In genomic region chr11:44066176-44066575, GRCm38 (mm10) we compare ENCODE assay signal across 28 mouse cellular contexts.
DNase-seq lines count a peak whose midpoint lies in the region; ATAC-seq and TF ChIP-seq lines count a peak whose summit lies in the region.
"Had no signal": no experiment of that assay in that cellular context is flagged by ENCODE, and none has a peak within 500 bp of the region (broad histone marks: within the 10 kb centered on the region; RNA-seq: fewer than 3 reads in every experiment).

No protein-coding gene starts in this region.

- TF ChIP-seq CTCF in embryonic fibroblast, embryonic 13.5 days (IDR thresholded peaks at IDR 0.05; ENCODE audit: borderline replicate concordance, insufficient read depth, low read length) = no peak

- DNase-seq in cerebellum, postnatal 14 days = peak; percentile 17 to 22
- no peak for DNase-seq in cerebellum, postnatal 25 days
- peak; percentile 1 to 9 for DNase-seq in heart, postnatal 14 days
- DNase-seq in kidney, postnatal 36 days = peak; percentile 16 to 28
- DNase-seq: B cell, adult 2 months; cerebellum, adult 9-10 months; layer of hippocampus, postnatal 36 days; lung, adult 18-20 months; right cerebral cortex, adult 18-20 months; thymus, postnatal 25 days had no signal

- intact Hi-C loops in heart, postnatal 14 days (cut with DNase I) = no loop called here

- WGBS in heart, embryonic 12.5 days = 75% methylated on average over 2 of the region's 2 CpGs
- WGBS in kidney, embryonic 16.5 days = 92% methylated on average over 2 of the region's 2 CpGs

- no peaks in the 10 kb centered on the region for H3K27me3 ChIP-seq in heart, embryonic 12.5 days (replicated peaks)
- no peaks in the 10 kb centered on the region for H3K27me3 ChIP-seq in kidney, embryonic 16.5 days (ENCODE audit: insufficient read depth, low read length)
- H3K27me3 ChIP-seq: CH12.LX; embryonic facial prominence, embryonic 12.5 days; forebrain, embryonic 12.5 days; kidney, embryonic 15.5 days; limb, embryonic 13.5 days; liver, embryonic 12.5 days; midbrain, embryonic 12.5 days; neural tube, embryonic 15.5 days; stomach, embryonic 15.5 days had no signal

- TF ChIP-seq POLR2A in embryonic fibroblast, embryonic 13.5 days (IDR thresholded peaks at IDR 0.05; ENCODE audit: low read depth, low read length) = no peak

- H3K36me3 ChIP-seq in heart, embryonic 12.5 days = no peaks in the 10 kb centered on the region
- H3K36me3 ChIP-seq in kidney, embryonic 16.5 days (ENCODE audit: insufficient read depth, low read length) = no peaks in the 10 kb centered on the region
- H3K36me3 ChIP-seq: embryonic facial prominence, embryonic 12.5 days; forebrain, embryonic 12.5 days; G1E; kidney, embryonic 15.5 days; limb, embryonic 13.5 days; liver, embryonic 12.5 days; midbrain, embryonic 12.5 days; neural tube, embryonic 15.5 days; stomach, embryonic 15.5 days had no signal

- no peak overlapping the region for H3K9ac ChIP-seq in heart, embryonic 12.5 days
- no peak overlapping the region for H3K9ac ChIP-seq in kidney, embryonic 16.5 days (replicated peaks; ENCODE audit: low read length)
- H3K9ac ChIP-seq: embryonic facial prominence, embryonic 12.5 days; forebrain, embryonic 12.5 days; hindbrain, embryonic 14.5 days; kidney, embryonic 15.5 days; limb, embryonic 13.5 days; liver, embryonic 12.5 days; midbrain, embryonic 12.5 days; neural tube, embryonic 15.5 days; stomach, embryonic 15.5 days had no signal

- no peak overlapping the region for H3K27ac ChIP-seq in heart, embryonic 12.5 days (ENCODE audit: poor library complexity, severe bottlenecking)
- no peak overlapping the region for H3K27ac ChIP-seq in kidney, embryonic 16.5 days (ENCODE audit: low read length)
- H3K27ac ChIP-seq in embryonic fibroblast, embryonic 13.5 days (ENCODE audit: insufficient read depth, low read length) = peak overlapping the region; percentile 7; the same call in 1 of the 2 replicates
- H3K27ac ChIP-seq: embryonic facial prominence, embryonic 12.5 days; forebrain, embryonic 12.5 days; heart, adult 2 months; hindbrain, embryonic 14.5 days; kidney, embryonic 15.5 days; layer of hippocampus, adult 2 months; limb, embryonic 13.5 days; liver, embryonic 12.5 days; midbrain, embryonic 12.5 days; neural tube, embryonic 15.5 days; stomach, embryonic 15.5 days had no signal

- no peak overlapping the region for H3K4me2 ChIP-seq in heart, embryonic 12.5 days
- no peak overlapping the region for H3K4me2 ChIP-seq in kidney, embryonic 16.5 days (replicated peaks; ENCODE audit: low read depth, low read length)
- H3K4me2 ChIP-seq: embryonic facial prominence, embryonic 12.5 days; forebrain, embryonic 12.5 days; hindbrain, embryonic 14.5 days; kidney, embryonic 15.5 days; limb, embryonic 13.5 days; liver, embryonic 12.5 days; midbrain, embryonic 12.5 days; neural tube, embryonic 15.5 days; stomach, embryonic 15.5 days had no signal

- H3K4me1 ChIP-seq in heart, embryonic 12.5 days (replicated peaks) = no peaks in the 10 kb centered on the region
- no peaks in the 10 kb centered on the region for H3K4me1 ChIP-seq in kidney, embryonic 16.5 days (ENCODE audit: insufficient read depth, low read length)
- peaks cover 4% of the 10 kb centered on the region for H3K4me1 ChIP-seq in embryonic fibroblast, embryonic 13.5 days (ENCODE audit: control insufficient read depth, insufficient read depth, low read length)
- H3K4me1 ChIP-seq: embryonic facial prominence, embryonic 12.5 days; forebrain, embryonic 12.5 days; kidney, embryonic 15.5 days; limb, embryonic 13.5 days; liver, embryonic 12.5 days; midbrain, embryonic 12.5 days; neural tube, embryonic 15.5 days; stomach, embryonic 15.5 days had no signal

- H3K4me3 ChIP-seq in heart, embryonic 12.5 days = no peak overlapping the region
- no peak overlapping the region for H3K4me3 ChIP-seq in kidney, embryonic 16.5 days (ENCODE audit: low read length)
- H3K4me3 ChIP-seq in embryonic fibroblast, embryonic 13.5 days (ENCODE audit: insufficient read depth, low read length) = no peak overlapping the region
- H3K4me3 ChIP-seq: embryonic facial prominence, embryonic 12.5 days; erythroblast, embryonic 14.5 days; forebrain, embryonic 12.5 days; heart, adult 2 months; kidney, embryonic 15.5 days; layer of hippocampus, adult 2 months; limb, embryonic 13.5 days; liver, embryonic 12.5 days; midbrain, embryonic 12.5 days; neural tube, embryonic 15.5 days; stomach, embryonic 15.5 days had no signal

- no peak for ATAC-seq in heart, embryonic 12.5 days (ENCODE audit: insufficient number of reproducible peaks, low FRiP score)
- no peak for ATAC-seq in kidney, embryonic 16.5 days (ENCODE audit: low FRiP score, low TSS enrichment)
- ATAC-seq: inflammation-experienced regulatory T-cells, adult 6 months; liver, embryonic 12.5 days had no signal

- no peaks in the 10 kb centered on the region for H3K9me3 ChIP-seq in heart, embryonic 12.5 days (replicated peaks)
- no peaks in the 10 kb centered on the region for H3K9me3 ChIP-seq in kidney, embryonic 16.5 days (ENCODE audit: low read length)
- H3K9me3 ChIP-seq: embryonic facial prominence, embryonic 12.5 days; forebrain, embryonic 12.5 days; G1E; kidney, embryonic 15.5 days; limb, embryonic 13.5 days; liver, embryonic 12.5 days; midbrain, embryonic 12.5 days; neural tube, embryonic 15.5 days; stomach, embryonic 15.5 days had no signal

Comparison
In these comparisons a context has a peak if more than half of its experiments do, and no peak if none do; other contexts are left out.
1. DNase-seq: peak in cerebellum, postnatal 14 days (2 of 2), heart, postnatal 14 days (2 of 2) and kidney, postnatal 36 days (2 of 2); none in cerebellum, postnatal 25 days (0 of 2).